Mouse (Mus musculus) right cerebral cortex, postnatal 25 days (tissue): Measurements from ENCODE around the gene Hinfp.

ENCODE experiments used
- DNase-seq: peaks from one replicate; pipeline ENCODE4 v3.0.0; 2022

Hinfp gene

GRCm38 (mm10) chr9:44253441-44253840 lies 52.0 kb downstream of the Hinfp start:
- no peak for DNase-seq

DNA sequence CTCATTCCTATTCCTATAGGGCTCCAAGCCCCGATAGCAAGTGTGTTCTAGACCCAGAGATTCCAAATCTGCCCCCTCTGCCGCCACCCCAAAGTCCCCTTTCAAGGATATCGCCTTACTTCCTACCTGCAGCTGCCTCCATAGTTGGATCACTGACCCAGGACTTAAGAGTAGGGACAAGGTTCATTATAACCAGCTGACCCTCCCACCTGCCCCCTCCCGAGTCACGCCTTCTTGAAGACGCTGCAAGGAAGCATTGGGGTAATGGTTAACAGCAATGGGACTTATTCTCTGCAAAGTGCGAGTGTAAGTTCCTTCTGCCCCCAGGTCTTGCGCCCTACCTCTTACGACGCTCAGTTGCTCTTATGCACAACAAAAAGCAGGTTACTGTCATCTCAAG lies 54.2 kb downstream of the Hinfp start, which contains the start of gene Pdzd3:
TSS of gene Pdzd3 (minus strand) at position 158 of the 400 bp plus-strand sequence.
- no peak for DNase-seq

DNA sequence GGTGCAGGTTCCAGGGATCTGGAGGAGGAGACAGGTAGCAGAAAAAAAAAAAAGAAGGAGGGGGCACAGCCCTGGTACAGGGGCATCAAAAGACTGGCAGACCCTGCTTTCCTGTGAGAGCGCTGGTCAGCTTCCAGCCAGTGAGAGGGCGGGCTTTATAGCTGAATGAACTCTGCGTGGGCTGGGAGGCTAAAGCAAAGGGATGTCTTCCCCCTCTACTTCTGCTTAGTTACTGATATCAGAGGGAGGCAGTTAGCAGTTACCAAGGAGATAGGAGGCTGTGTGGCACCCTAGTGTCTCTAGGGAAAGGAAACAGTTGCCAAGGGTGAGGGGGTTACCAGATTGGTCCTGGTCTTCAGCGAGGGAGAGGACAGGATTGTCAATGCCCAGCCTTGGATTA lies 55.0 kb downstream of the Hinfp start:
- DNase-seq = no peak

GRCm38 (mm10) chr9:44249181-44250146 lies 56.0 kb downstream of the Hinfp start:
- DNase-seq = peak; percentile 57

GRCm38 (mm10) chr9:44247907-44248306 lies 57.6 kb downstream of the Hinfp start:
- DNase-seq = no peak

DNA sequence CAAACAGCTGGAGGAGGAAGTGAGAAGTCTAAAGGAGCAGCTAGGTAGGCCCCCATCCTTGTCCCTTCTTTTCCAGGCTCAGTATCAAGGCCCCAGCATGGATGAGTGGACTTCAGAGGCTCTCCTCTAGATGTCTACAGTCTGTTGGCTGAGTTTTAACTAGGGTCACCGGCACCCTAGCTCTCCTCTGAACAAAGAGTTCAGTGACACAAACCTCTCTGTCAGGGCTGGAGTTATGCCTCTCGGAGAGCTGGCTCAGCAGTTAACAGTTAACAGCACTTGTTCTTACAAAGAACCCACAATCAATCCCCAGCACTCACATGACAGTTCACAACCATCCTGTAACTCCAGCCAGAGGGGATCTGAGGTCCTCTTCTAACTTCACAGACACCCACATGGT lies 61.9 kb downstream of the Hinfp start:
- DNase-seq = no peak
